Mouse (Mus musculus) hindbrain, embryonic 14.5 days (tissue): ENCODE results near the gene Prpf19. TPM values are rescaled to one million over a fixed set of nuclear protein-coding genes. Genes with fewer than 3 reads are reported as not detected.

Experiments used
- ATAC-seq: fragments of 200-750 bp; cut with Nextera tagmentation; 2 replicates; pipeline ENCODE4 v1.8.0; 2017; ENCODE audit warnings: moderate number of reproducible peaks, mild to moderate bottlenecking, moderate TSS enrichment, moderate library complexity; ENCODE audit not compliant: low FRiP score
- DNase-seq: peaks from one replicate; pipeline ENCODE4 v3.0.0-alpha.2; 2015; ENCODE audit warnings: low spot score
- H3K27ac ChIP-seq: fragments of 300-500 bp; sonication (generic); 2 replicates; pipeline ENCODE4 v1.5.1; 2014; ENCODE audit warnings: mild to moderate bottlenecking, moderate library complexity
- H3K27me3 ChIP-seq: fragments of 300-500 bp; sonication (generic); 2 replicates; pipeline ENCODE4 v1.6.1; 2014; ENCODE audit warnings: mild to moderate bottlenecking, low read length, mixed read lengths; ENCODE audit not compliant: control insufficient read depth, insufficient read depth
- H3K36me3 ChIP-seq: fragments of 300-500 bp; sonication (generic); replicated peaks from 2 replicates; pipeline ENCODE4 v1.6.1; 2014; ENCODE audit not compliant: control insufficient read depth, insufficient read depth
- H3K4me1 ChIP-seq: fragments of 300-500 bp; sonication (generic); replicated peaks from 2 replicates; pipeline ENCODE4 v1.6.1; 2014; ENCODE audit warnings: antibody characterized with exemption, low read length, mixed read lengths; ENCODE audit not compliant: control insufficient read depth, insufficient read depth
- H3K4me2 ChIP-seq: fragments of 300-500 bp; sonication (generic); replicated peaks from 2 replicates; pipeline ENCODE4 v1.6.1; 2014; ENCODE audit warnings: mild to moderate bottlenecking, moderate library complexity
- H3K4me3 ChIP-seq: fragments of 300-500 bp; sonication (generic); replicated peaks from 2 replicates; pipeline ENCODE4 v1.5.1; 2014; ENCODE audit warnings: mild to moderate bottlenecking, low read length
- H3K9ac ChIP-seq: fragments of 300-500 bp; sonication (generic); 2 replicates; pipeline ENCODE4 v1.6.1; 2014
- H3K9me3 ChIP-seq: fragments of 300-500 bp; sonication (generic); 2 replicates; pipeline ENCODE4 v1.6.1; 2016; ENCODE audit warnings: low read length; ENCODE audit not compliant: control insufficient read depth
- WGBS: fragments of 180-500 bp; shearing (Covaris S2); extraction: QIAGEN DNeasy Blood & Tissue Kit; methylation state at CpG from one replicate; pipeline ENCODE4 v1.1.7; 2014; 5-methylcytosine and 5-hydroxymethylcytosine counted together
- polyA plus RNA-seq: library from polyadenylated mRNA; unstranded; fragments of >200 nt; fragmentation: Nextera tagmentation; extraction: Ambion mirVana; gene quantifications from 2 replicates; pipeline ENCODE4 v1.2.1, GENCODE M21; 2014

Gene Prpf19
- polyA plus RNA-seq, result 33.4 and 41.5 TPM in 2 replicates

GRCm38 (mm10) chr19:10895016-10895528 is at the start of gene Prpf19:
TSS of gene Prpf19 (plus strand) at chr19:10895231.
- no peaks in the 10 kb centered on the region for H3K9me3 ChIP-seq
- H3K4me3 ChIP-seq, result peak within 1 kb of the TSS; percentile 84
- peak within 1 kb of the TSS; percentile 84 for H3K9ac ChIP-seq
- peaks cover 17% of the 10 kb centered on the region for H3K4me1 ChIP-seq
- H3K4me2 ChIP-seq, result peak within 1 kb of the TSS; percentile 91
- H3K36me3 ChIP-seq, result peaks cover 25% of the 10 kb centered on the region
- DNase-seq (peak; percentile 98), ATAC-seq (peak; percentile 97)
- under 1% methylated on average over 43 of the region's 43 CpGs for WGBS
- H3K27ac ChIP-seq, result peak within 1 kb of the TSS; percentile 91
- no peaks in the 10 kb centered on the region for H3K27me3 ChIP-seq

DNA sequence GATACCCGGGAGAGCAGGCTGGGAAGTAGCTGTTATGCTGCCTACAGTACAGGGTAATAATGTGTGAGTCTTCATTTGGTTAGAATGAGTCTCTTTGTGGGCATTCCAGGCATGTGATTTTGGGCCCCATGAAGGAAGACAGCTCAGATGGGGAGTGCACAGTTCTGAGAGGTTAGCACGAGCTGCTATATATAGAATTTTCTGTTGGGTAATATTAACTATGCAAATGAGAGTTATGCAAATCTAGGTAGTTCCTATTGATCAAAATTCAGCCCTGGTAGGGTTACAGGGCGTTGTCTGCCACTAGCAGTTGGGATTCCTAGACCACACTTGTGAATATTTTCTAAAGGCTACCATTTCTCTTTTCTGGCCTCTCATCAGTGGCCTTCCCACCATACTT is 49.6 kb upstream of the Prpf19 start:
- H3K27ac ChIP-seq, result no peak overlapping the region
- H3K27me3 ChIP-seq, result no peaks in the 10 kb centered on the region
- no peak for ATAC-seq
- peaks cover 4% of the 10 kb centered on the region for H3K4me1 ChIP-seq
- no peaks in the 10 kb centered on the region for H3K9me3 ChIP-seq
- no peak overlapping the region for H3K9ac ChIP-seq
- no peak overlapping the region for H3K4me2 ChIP-seq
- H3K4me3 ChIP-seq, result no peak overlapping the region
- no peak for DNase-seq
- H3K36me3 ChIP-seq, result no peaks in the 10 kb centered on the region
- 84% methylated on average over 3 of the region's 3 CpGs for WGBS

DNA sequence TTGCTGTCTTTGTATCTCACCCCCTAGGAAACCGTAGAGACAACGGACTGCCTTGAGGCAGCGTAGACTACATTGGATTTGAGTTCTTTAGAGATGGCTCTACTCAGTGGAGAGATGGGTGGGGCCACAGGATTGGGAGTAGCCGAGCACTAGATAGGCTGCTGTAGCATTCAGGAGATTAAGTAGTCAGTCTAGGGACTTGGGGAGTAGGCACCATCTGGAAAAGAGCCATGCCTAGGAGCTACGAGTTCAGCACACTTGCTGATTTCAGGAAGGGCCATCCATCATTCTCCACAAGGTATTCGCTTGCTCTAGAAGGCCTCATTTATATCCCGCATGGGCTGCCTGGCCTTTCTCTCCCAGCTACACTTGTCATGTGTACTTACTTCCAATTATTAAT is 48.9 kb upstream of the Prpf19 start:
- WGBS, result 43% methylated on average over 7 of the region's 7 CpGs
- Histone ChIP-seq H3K9ac (no peak overlapping the region), H3K36me3 (no peaks in the 10 kb centered on the region), H3K4me3 (no peak overlapping the region), H3K4me1 (peaks cover 4% of the 10 kb centered on the region), H3K27ac (no peak overlapping the region), H3K27me3 (no peaks in the 10 kb centered on the region), H3K4me2 (no peak overlapping the region), H3K9me3 (no peaks in the 10 kb centered on the region)
- DNase-seq (peak; percentile 34), ATAC-seq (peak; percentile 64; the same call in 1 of the 2 replicates)

GRCm38 (mm10) chr19:10847311-10848087 is 47.5 kb upstream of the Prpf19 start:
- H3K4me1 ChIP-seq, result peaks cover 4% of the 10 kb centered on the region
- no peak overlapping the region; the same call in 1 of the 2 replicates for H3K27ac ChIP-seq
- H3K36me3 ChIP-seq, result no peaks in the 10 kb centered on the region
- no peak overlapping the region for H3K4me3 ChIP-seq
- H3K9me3 ChIP-seq, result no peaks in the 10 kb centered on the region
- H3K27me3 ChIP-seq, result no peaks in the 10 kb centered on the region
- no peak for ATAC-seq
- no peak overlapping the region for H3K9ac ChIP-seq
- H3K4me2 ChIP-seq, result no peak overlapping the region
- DNase-seq, result no peak
- WGBS, result 32% methylated on average over 3 of the region's 3 CpGs

GRCm38 (mm10) chr19:10855422-10855821 is 39.6 kb upstream of the Prpf19 start:
- 84% methylated on average over 3 of the region's 3 CpGs for WGBS
- H3K9ac ChIP-seq, result no peak overlapping the region

DNA sequence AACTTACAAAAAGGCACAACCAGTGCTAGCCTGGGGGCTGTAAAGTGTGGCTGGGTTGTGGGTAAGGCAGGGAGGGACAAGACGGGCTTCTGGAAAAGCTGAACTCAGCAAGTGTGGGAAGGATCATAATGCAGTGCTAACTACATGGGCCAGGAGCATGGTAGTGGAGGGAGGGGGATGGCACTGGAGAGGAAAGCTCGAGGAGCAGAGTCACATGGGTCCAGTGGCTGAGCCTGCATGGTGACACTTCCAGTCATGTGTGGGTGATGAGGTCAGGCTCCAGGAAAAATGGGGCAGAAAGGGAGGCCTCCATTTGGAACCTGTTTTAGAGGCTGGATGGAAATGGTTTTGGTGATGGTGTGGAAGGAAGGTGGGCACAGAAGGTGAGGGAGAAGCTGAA is 38.5 kb upstream of the Prpf19 start:
- no peaks in the 10 kb centered on the region for H3K4me1 ChIP-seq
- 0 out of 2 replicates have a peak, but pooled peaks have one; percentile 7 for ATAC-seq
- no peak overlapping the region for H3K27ac ChIP-seq
- no peaks in the 10 kb centered on the region for H3K9me3 ChIP-seq
- WGBS, result 53% methylated on average over 2 of the region's 2 CpGs
- no peaks in the 10 kb centered on the region for H3K27me3 ChIP-seq
- peaks cover 53% of the 10 kb centered on the region for H3K36me3 ChIP-seq
- H3K4me3 ChIP-seq, result no peak overlapping the region
- H3K4me2 ChIP-seq, result no peak overlapping the region
- DNase-seq, result no peak
- no peak overlapping the region for H3K9ac ChIP-seq

More at GRCm38 (mm10) chr19:10855422-10855821, 39.6 kb upstream of the Prpf19 start:
- H3K27me3 ChIP-seq, result no peaks in the 10 kb centered on the region
- no peak overlapping the region for H3K27ac ChIP-seq
- no peak overlapping the region for H3K4me3 ChIP-seq
- no peak overlapping the region for H3K4me2 ChIP-seq
- no peak for DNase-seq
- H3K36me3 ChIP-seq, result peaks cover 42% of the 10 kb centered on the region
- no peaks in the 10 kb centered on the region for H3K9me3 ChIP-seq
- no peak for ATAC-seq
- H3K4me1 ChIP-seq, result no peaks in the 10 kb centered on the region

DNA sequence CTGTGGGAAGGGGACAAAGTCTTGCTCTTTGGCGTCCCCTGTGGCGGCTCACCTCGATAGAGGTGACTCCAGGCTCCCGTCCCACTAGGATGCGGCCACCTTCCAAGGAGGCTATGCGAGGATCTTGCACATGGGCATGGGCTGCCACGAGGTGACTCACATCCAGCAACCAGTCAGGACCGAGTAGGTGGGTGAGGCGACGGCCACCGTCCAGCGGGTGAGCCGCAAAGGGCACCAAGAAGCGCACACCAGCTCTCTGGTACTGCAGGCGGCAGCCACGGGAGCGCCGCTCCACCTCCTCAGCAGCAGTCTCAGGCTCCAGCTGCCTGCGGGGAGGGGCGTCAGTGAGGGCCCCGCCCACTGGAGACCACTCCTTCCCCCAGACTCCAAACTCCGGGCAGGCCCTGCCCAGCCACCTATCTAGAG is 34.9 kb upstream of the Prpf19 start:
- Histone ChIP-seq H3K9ac (no peak overlapping the region), H3K36me3 (peaks cover 89% of the 10 kb centered on the region), H3K27me3 (no peaks in the 10 kb centered on the region), H3K4me2 (no peak overlapping the region), H3K4me1 (no peaks in the 10 kb centered on the region), H3K9me3 (no peaks in the 10 kb centered on the region), H3K4me3 (no peak overlapping the region), H3K27ac (no peak overlapping the region)
- DNase-seq (no peak), ATAC-seq (no peak)
- WGBS, result 48% methylated on average over 22 of the region's 22 CpGs

DNA sequence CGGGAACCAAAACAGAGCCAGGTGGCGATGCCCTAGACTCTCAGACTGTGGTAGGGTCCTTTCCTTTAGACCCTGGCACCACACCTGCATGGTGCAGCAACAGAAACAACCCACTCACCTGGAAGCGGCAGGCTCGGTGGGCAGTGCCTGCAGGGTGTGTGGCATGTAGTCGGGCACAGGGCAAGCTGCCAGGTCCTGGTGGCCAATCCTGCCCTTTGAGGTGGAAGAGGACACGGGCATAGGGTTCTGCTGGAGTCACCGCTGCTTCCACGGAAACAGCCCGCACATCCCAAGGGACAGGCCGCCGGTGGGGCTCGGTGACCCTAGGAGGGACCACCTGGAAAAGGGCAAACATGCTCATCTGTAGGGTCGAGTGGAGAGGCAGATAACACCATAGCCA is 28.7 kb upstream of the Prpf19 start:
- Histone ChIP-seq H3K4me3 (no peak overlapping the region), H3K36me3 (peaks cover 64% of the 10 kb centered on the region), H3K27ac (no peak overlapping the region), H3K4me2 (no peak overlapping the region), H3K9ac (no peak overlapping the region), H3K27me3 (no peaks in the 10 kb centered on the region), H3K4me1 (peaks cover 25% of the 10 kb centered on the region), H3K9me3 (no peaks in the 10 kb centered on the region)
- ATAC-seq, result no peak
- WGBS, result 85% methylated on average over 13 of the region's 13 CpGs
- no peak for DNase-seq

DNA sequence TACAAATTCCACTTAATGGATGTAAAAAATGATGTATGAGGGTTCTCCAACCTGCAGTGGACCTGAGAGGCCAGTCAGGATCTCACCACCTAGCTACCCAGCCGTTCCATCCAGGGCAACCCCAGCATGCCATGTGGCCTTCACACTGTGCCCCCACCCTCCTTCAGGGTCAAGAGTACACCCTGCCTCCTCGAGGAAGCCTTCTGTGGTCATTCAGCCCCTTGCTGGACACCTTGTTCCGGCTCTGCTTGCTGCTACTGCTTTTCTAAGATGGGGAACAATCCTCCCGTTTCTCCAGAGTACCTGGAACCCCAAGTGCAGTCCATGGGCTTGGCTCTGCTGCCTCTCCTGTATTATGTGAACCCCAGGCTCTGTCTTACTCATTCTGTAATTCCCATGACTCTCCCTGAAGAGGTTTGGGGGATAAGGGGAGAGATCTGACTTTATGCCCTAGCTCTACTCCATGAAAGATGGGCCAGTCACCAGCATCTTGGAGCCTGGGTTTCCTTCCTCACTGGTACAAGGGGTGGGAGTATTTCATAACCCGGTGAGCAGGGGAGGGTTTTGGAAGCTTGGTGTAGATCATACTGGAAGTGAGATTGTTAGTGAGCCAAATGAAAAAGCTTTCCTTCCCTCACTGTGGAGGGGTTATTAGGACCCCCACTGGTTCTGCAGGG is 26.9 kb upstream of the Prpf19 start:
- Histone ChIP-seq H3K9ac (peak overlapping the region; percentile 99), H3K9me3 (no peaks in the 10 kb centered on the region), H3K4me3 (peak overlapping the region; percentile 94), H3K4me1 (peaks cover 25% of the 10 kb centered on the region), H3K27ac (peak overlapping the region; percentile 95; the same call in 1 of the 2 replicates), H3K36me3 (peaks cover 64% of the 10 kb centered on the region), H3K4me2 (peak overlapping the region; percentile 94), H3K27me3 (no peaks in the 10 kb centered on the region)
- WGBS, result 23% methylated on average over 5 of the region's 5 CpGs
- DNase-seq (no peak), ATAC-seq (no peak)
